Mouse (Mus musculus): ENCODE measurements around the gene Plppr3.

DNA sequence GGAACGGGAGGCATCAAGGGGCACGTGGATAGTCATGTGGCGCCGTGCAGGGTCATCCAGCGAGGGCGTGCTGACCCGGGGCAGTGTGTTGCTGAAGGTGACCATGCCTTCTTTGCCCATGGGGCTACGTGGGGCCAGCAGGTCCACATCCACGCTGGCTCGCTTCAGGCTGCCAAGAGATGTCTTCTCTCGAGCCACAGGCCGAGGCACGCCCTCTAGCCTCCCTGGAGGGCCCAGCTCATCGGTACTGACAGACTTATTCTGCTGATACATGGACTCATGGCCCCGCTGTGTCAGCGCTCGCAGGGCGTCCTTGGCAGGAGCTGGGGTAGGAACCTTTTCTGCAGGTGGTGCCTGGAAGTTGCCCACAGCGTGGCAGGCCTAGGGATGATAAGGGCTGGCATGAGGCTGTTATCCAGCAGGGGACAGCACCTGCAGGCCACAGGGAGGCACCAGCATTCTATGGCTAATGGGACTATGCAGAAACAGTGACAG lies 8.6 kb downstream of the Plppr3 start:
- TF ChIP-seq CTCF (IDR thresholded peaks at IDR 0.05; ENCODE audit: control insufficient read depth, insufficient read depth, low read length) (peak; percentile 56), POLR2A (IDR thresholded peaks at IDR 0.05; ENCODE audit: borderline replicate concordance, control insufficient read depth, low read depth, low read length) (no peak)

All from bone marrow, adult 2 months (tissue).